Mouse (Mus musculus) cortical plate, adult 2 months (tissue): Measurements from ENCODE around the gene Nemf.

Source experiments
- CTCF ChIP-seq: fragments of 200-500 bp; IDR thresholded peaks from 2 replicates; pipeline ENCODE4 v1.5.1; 2011; ENCODE audit warnings: mild to moderate bottlenecking, control low read depth, low read length; ENCODE audit not compliant: insufficient read depth; ENCODE audit errors: extremely low read depth
- POLR2A ChIP-seq: fragments of 200-500 bp; IDR thresholded peaks from 2 replicates; pipeline ENCODE4 v1.6.1; 2011; ENCODE audit warnings: mild to moderate bottlenecking, low read length, control low read depth; ENCODE audit not compliant: insufficient read depth; ENCODE audit errors: extremely low read depth

DNA sequence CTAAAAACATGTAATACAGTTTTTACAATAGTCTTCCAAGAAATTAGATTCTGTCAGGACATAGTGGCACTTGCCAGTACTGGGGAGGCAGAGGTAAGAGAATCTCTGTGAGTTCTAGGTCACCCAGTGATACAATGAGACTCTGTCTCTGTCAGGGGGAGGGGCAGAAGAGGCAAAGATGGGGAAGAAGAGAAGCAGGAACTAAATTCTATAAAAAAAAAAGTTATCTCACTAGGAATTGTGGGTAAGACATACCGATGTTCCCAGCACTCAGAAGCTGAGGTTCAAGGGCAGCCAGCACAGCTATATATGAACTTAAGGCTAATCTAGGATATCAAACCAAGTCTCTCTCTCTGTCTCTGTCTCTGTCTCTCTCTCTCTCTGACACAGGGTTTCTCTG is 24.8 kb downstream of the Nemf start:
- no peak for TF ChIP-seq CTCF
- TF ChIP-seq POLR2A = no peak
